Mouse (Mus musculus): ENCODE results near the gene Arhgap27.

DNA sequence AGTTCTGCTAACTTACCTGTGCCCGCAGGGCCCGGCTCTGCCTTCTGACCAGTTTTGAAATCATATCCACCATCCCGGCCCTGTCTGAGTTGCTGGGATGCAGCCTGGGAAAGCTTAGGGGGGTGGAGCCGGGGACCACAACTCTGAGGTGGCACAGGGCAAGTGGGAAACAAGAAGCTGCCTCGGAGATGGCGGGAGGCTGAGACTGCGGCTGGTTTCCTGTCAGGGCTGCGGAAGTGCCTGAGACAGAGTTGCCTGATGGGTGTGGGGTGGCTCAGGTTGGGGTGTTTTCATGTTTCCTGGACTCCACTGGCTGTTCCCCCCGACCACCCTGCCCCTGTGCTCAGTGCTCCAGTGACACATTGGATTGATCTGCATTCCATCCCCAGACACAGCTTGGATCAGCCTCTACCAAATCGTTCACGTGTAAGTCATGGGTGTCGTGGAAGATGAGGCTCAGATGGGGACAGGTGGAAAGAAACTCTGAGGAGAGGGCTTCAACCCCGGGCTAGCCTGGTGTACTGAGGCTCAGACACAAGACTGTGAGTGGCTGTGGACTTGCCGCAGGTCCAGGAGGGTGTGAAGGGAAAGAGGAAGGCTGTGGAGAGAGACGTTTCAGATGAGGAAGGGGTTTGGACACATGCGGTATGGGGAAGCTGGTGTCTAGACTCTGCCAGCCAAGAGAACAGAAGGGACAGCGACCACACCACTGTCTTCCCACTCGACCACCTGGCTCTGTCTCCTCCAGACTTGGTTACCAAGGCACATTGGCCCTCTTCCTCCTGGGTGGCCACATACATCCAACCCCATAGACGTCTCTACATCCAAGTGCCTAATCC lies 18.8 kb downstream of the Arhgap27 start:
- TF ChIP-seq MYOD1 (IDR thresholded peaks at IDR 0.05; ENCODE audit: control insufficient read depth in 1 of 3, insufficient read length in 2 of 3, low read depth in 2 of 3) (no peak), POLR2AphosphoS2 (IDR thresholded peaks at IDR 0.05; ENCODE audit: insufficient read length, low read depth) (no peak), POLR2A (IDR thresholded peaks at IDR 0.05; ENCODE audit: insufficient read length, low read depth) (no peak), MAX (IDR thresholded peaks at IDR 0.05; ENCODE audit: low read depth) (no peak), USF1 (IDR thresholded peaks at IDR 0.05; ENCODE audit: low read depth) (no peak), TCF12 (IDR thresholded peaks at IDR 0.05; ENCODE audit: insufficient read depth, poor library complexity, severe bottlenecking) (no peak), TCF3 (IDR thresholded peaks at IDR 0.05; ENCODE audit: insufficient read length, low read depth) (no peak), E2F4 (IDR thresholded peaks at IDR 0.05; ENCODE audit: insufficient read depth) (no peak), SRF (IDR thresholded peaks at IDR 0.05; ENCODE audit: control insufficient read depth, insufficient read length, low read depth) (no peak), CEBPB (IDR thresholded peaks at IDR 0.05; ENCODE audit: insufficient read depth, poor library complexity, severe bottlenecking) (no peak)

Measured in myocyte (in vitro differentiated cells).